Mouse (Mus musculus) liver, embryonic 15.5 days (tissue): Measurements from ENCODE around the gene Snrnp25. TPM values are rescaled to one million over a fixed set of nuclear protein-coding genes. Genes with fewer than 3 reads are reported as not detected.

Source experiments
- ATAC-seq: fragments of 200-750 bp; cut with Nextera tagmentation; 2 replicates; pipeline ENCODE4 v1.8.0; 2017; ENCODE audit warnings: moderate number of reproducible peaks, mild to moderate bottlenecking, moderate library complexity; ENCODE audit not compliant: insufficient read depth
- H3K27ac ChIP-seq: fragments of 300-500 bp; sonication (generic); replicated peaks from 2 replicates; pipeline ENCODE4 v1.5.1; 2015; ENCODE audit warnings: mild to moderate bottlenecking, inconsistent platforms
- H3K27me3 ChIP-seq: fragments of 300-500 bp; sonication (generic); 2 replicates; pipeline ENCODE4 v1.6.1; 2015; ENCODE audit warnings: mild to moderate bottlenecking, inconsistent platforms
- H3K36me3 ChIP-seq: fragments of 300-500 bp; sonication (generic); replicated peaks from 2 replicates; pipeline ENCODE4 v1.6.1; 2015; ENCODE audit warnings: moderate library complexity, mild to moderate bottlenecking, inconsistent platforms
- H3K4me1 ChIP-seq: fragments of 300-500 bp; sonication (generic); replicated peaks from 2 replicates; pipeline ENCODE4 v1.6.1; 2015; ENCODE audit warnings: inconsistent platforms
- H3K4me2 ChIP-seq: fragments of 300-500 bp; sonication (generic); 2 replicates; pipeline ENCODE4 v1.6.1; 2015; ENCODE audit warnings: moderate library complexity, mild to moderate bottlenecking, inconsistent platforms
- H3K4me3 ChIP-seq: fragments of 300-500 bp; sonication (generic); replicated peaks from 2 replicates; pipeline ENCODE4 v1.5.1; 2015; ENCODE audit warnings: mild to moderate bottlenecking, inconsistent platforms
- H3K9ac ChIP-seq: fragments of 300-500 bp; sonication (generic); 2 replicates; pipeline ENCODE4 v1.6.1; 2015; ENCODE audit warnings: moderate library complexity, mild to moderate bottlenecking, inconsistent platforms
- H3K9me3 ChIP-seq: fragments of 300-500 bp; sonication (generic); replicated peaks from 2 replicates; pipeline ENCODE4 v1.6.1; 2016; ENCODE audit warnings: inconsistent platforms
- WGBS: fragments of 180-500 bp; shearing (Covaris S2); methylation state at CpG from one replicate; pipeline ENCODE4 v1.1.7; 2015; ENCODE audit warnings: mixed read lengths; ENCODE audit not compliant: insufficient replicate concordance; 5-methylcytosine and 5-hydroxymethylcytosine counted together
- polyA plus RNA-seq: library from polyadenylated mRNA; unstranded; fragments of >200 nt; fragmentation: Nextera tagmentation; extraction: Ambion mirVana; gene quantifications from 2 replicates; pipeline ENCODE4 v1.2.1, GENCODE M21; 2015

Snrnp25 gene
- polyA plus RNA-seq, 1 experiment from 2014 or later, result 70.1 TPM

DNA sequence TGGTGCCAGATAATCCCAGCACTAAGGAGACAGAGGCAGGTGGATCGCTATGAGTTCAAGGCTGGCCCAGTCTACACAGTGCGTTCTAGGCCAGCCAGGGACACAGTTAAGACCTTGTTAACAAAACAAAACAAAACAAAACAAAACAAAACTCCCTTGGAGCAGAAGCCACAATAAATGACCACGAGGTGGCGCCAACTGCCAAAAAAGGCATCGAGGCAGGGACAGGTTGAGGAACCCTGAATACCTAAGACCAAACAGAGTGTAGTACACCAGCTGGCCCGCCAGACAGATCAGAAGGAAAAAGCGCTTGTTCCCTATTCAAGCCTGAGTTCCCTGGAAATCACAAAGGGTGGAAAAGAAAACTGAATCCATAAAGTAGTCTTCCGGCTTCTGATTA lies 11.6 kb downstream of the Snrnp25 start:
- WGBS, result 17% methylated on average over 8 of the region's 8 CpGs
- 0 out of 2 replicates have a peak overlapping the region, but pooled peaks have one; percentile 6 for H3K9ac ChIP-seq
- peaks cover 23% of the 10 kb centered on the region for H3K4me1 ChIP-seq
- no peak overlapping the region for H3K4me3 ChIP-seq
- no peak for ATAC-seq
- no peaks in the 10 kb centered on the region; the same call in 1 of the 2 replicates for H3K36me3 ChIP-seq
- 0 out of 2 replicates have a peak overlapping the region, but pooled peaks have one; percentile 17 for H3K4me2 ChIP-seq
- H3K27ac ChIP-seq, result no peak overlapping the region
- H3K9me3 ChIP-seq, result no peaks in the 10 kb centered on the region
- H3K27me3 ChIP-seq, result peaks cover 44% of the 10 kb centered on the region

- Histone ChIP-seq H3K9me3 (no peaks in the 10 kb centered on the region), H3K4me3 (no peak overlapping the region), H3K4me2 (no peak overlapping the region), H3K27me3 (peaks cover 61% of the 10 kb centered on the region), H3K4me1 (peaks cover 35% of the 10 kb centered on the region), H3K9ac (peak overlapping the region; percentile 17; the same call in 1 of the 2 replicates), H3K36me3 (no peaks in the 10 kb centered on the region), H3K27ac (no peak overlapping the region)
- no peak for ATAC-seq
- 59% methylated on average over 6 of the region's 6 CpGs for WGBS
Measured at GRCm38 (mm10) chr11:32218501-32219050, 13.4 kb downstream of the Snrnp25 start.

- H3K4me1 ChIP-seq, result peaks cover 37% of the 10 kb centered on the region
- 78% methylated on average over 10 of the region's 10 CpGs for WGBS
Measured at GRCm38 (mm10) chr11:32219287-32219686, 14.1 kb downstream of the Snrnp25 start.

GRCm38 (mm10) chr11:32220607-32221224 lies 15.5 kb downstream of the Snrnp25 start:
- Histone ChIP-seq H3K27ac (no peak overlapping the region), H3K4me2 (peak overlapping the region; percentile 73), H3K36me3 (no peaks in the 10 kb centered on the region), H3K9ac (no peak overlapping the region), H3K4me1 (peaks cover 51% of the 10 kb centered on the region), H3K27me3 (peaks cover 82% of the 10 kb centered on the region), H3K9me3 (no peaks in the 10 kb centered on the region), H3K4me3 (peak overlapping the region; percentile 61)
- 38% methylated on average over 10 of the region's 10 CpGs for WGBS
- ATAC-seq, result no peak

More at GRCm38 (mm10) chr11:32219287-32219686, 14.1 kb downstream of the Snrnp25 start:
- Histone ChIP-seq H3K27me3 (peaks cover 68% of the 10 kb centered on the region), H3K9ac (no peak overlapping the region), H3K4me3 (no peak overlapping the region), H3K4me2 (no peak overlapping the region), H3K27ac (no peak overlapping the region), H3K9me3 (no peaks in the 10 kb centered on the region), H3K36me3 (no peaks in the 10 kb centered on the region)
- no peak for ATAC-seq

DNA sequence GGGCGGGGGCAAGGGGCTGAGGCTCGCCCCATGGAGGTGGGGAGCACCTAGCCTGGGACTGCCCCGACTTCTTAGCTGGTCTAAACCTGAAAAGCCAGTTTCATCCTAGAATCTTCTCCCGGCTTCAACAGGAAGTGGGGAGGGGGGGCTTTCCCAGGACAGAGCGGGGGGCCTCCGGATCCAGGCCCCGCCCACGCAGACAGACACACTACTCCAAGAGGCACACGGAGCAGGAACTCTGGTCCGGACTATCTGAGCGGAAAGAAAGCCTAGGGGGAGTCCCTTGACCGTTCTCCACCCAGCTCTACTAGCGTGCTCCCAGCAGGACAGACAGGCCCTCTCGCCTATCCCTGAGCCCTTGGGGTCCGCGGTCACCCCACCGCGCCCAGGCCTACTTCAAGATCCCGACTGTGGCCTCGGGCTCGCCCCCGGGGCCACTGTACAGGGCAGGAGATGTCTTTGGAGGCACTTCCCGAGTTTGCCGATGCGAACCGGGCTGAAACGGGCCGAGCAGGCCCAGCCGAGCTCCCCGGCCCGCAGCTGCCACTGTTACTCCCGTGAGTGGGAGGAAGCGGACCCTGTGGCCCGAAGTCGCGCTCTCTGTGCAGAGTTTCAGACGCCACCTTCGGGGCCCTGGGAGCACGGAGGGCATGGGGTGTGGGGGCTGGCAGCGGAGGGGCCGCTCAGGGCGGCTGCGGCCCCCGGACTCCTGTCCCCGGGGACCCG lies 16.2 kb downstream of the Snrnp25 start:
- H3K27ac ChIP-seq, result peak overlapping the region; percentile 53; the same call in 1 of the 2 replicates
- peak; percentile 13; the same call in 1 of the 2 replicates for ATAC-seq
- H3K36me3 ChIP-seq, result no peaks in the 10 kb centered on the region
- H3K4me1 ChIP-seq, result peaks cover 56% of the 10 kb centered on the region
- WGBS, result 2% methylated on average over 46 of the region's 46 CpGs
- H3K9me3 ChIP-seq, result no peaks in the 10 kb centered on the region
- peak overlapping the region; percentile 57 for H3K9ac ChIP-seq
- H3K4me2 ChIP-seq, result peak overlapping the region; percentile 73
- H3K27me3 ChIP-seq, result peaks cover 85% of the 10 kb centered on the region
- H3K4me3 ChIP-seq, result peak overlapping the region; percentile 61

GRCm38 (mm10) chr11:32221951-32222409 lies 16.8 kb downstream of the Snrnp25 start, which contains the start of gene Rhbdf1:
Gene Rhbdf1 (minus strand): TSS chr11:32222300.
- Histone ChIP-seq H3K4me2 (peak within 1 kb of the TSS; percentile 73), H3K27me3 (peaks cover 85% of the 10 kb centered on the region), H3K9ac (peak within 1 kb of the TSS; percentile 57), H3K27ac (peak within 1 kb of the TSS; percentile 53; the same call in 1 of the 2 replicates), H3K4me1 (peaks cover 56% of the 10 kb centered on the region), H3K9me3 (no peaks in the 10 kb centered on the region), H3K4me3 (peak within 1 kb of the TSS; percentile 61), H3K36me3 (no peaks in the 10 kb centered on the region)
- WGBS, result under 1% methylated on average over 60 of the region's 72 CpGs
- no peak for ATAC-seq

GRCm38 (mm10) chr11:32222570-32223194 lies 17.5 kb downstream of the Snrnp25 start:
- Histone ChIP-seq H3K4me3 (peak overlapping the region; percentile 61), H3K27ac (no peak overlapping the region), H3K27me3 (peaks cover 84% of the 10 kb centered on the region), H3K9ac (peak overlapping the region; percentile 57; the same call in 1 of the 2 replicates), H3K9me3 (no peaks in the 10 kb centered on the region), H3K4me2 (peak overlapping the region; percentile 73), H3K4me1 (peaks cover 58% of the 10 kb centered on the region), H3K36me3 (no peaks in the 10 kb centered on the region)
- ATAC-seq, result no peak
- 10% methylated on average over 21 of the region's 21 CpGs for WGBS

DNA sequence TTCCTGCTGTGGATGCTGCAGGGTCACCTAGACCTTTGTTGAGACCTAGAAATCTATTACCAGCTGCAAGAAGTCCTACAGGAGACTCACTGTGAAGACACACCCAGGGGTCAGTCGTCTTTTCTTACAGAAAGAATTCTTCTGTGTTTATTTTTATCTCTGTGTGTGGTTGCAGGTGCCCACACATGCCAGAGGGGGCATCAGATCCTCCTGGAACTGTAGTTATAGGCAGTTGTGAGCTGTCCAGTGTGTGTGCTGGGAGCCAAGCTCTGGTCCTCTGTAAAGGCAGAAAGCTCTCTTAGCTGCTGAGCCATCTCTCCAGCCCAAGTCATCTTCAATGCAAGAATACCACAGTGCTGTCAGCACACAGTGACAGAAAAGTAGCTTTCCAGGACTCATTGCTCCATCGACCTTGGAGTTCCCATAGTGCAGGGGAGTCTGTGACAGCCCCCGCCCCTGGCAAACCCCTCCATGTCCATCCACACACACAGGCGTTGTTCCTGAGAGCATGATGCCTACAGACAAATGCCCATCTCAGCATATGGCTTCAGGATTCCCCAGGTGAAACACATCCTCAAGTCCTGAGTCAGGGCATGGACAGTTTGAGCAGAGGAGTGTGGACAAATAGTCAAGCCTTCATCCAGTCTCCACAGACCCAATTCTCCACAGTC lies 18.2 kb downstream of the Snrnp25 start:
- Histone ChIP-seq H3K4me1 (peaks cover 65% of the 10 kb centered on the region), H3K9me3 (no peaks in the 10 kb centered on the region), H3K9ac (no peak overlapping the region), H3K4me3 (no peak overlapping the region), H3K4me2 (no peak overlapping the region), H3K27ac (no peak overlapping the region), H3K36me3 (no peaks in the 10 kb centered on the region), H3K27me3 (peaks cover 76% of the 10 kb centered on the region)
- 50% methylated on average over 4 of the region's 4 CpGs for WGBS
- no peak for ATAC-seq

DNA sequence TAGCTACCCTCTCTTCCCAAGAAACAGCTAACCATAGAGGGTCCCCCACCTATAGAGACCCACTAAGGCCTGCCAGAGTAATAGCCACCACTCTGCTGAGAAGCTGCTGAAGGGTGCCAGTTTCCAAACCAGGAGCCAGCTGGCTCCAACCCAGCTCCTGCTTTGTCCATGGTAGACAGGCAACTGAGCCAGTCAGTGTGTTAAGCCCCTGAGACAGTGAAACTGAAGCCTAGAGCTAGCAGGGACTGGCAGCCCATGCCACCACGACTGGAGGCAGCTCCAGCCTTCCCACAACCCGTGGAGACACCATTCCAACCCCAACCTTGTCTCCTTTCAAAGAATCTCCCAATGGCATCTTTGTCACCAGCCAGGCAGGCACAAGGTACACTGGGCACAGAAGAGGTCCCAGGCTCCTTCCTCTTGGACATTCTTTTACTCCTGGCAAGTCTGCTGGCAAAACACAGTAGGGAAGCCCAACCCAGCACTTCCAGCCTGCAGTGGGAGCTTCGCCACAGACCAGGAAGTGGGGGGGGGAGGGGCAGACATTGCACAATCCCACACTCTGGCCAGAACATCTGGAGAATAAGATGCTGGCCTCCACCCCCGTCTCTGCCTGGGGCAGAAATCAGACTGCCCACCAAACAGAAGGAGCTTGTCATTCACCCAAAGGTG lies 19.4 kb downstream of the Snrnp25 start:
- H3K27ac ChIP-seq, result peak overlapping the region; percentile 60
- H3K4me2 ChIP-seq, result 0 out of 2 replicates have a peak overlapping the region, but pooled peaks have one; percentile 9
- H3K4me3 ChIP-seq, result no peak overlapping the region
- peaks cover 64% of the 10 kb centered on the region for H3K27me3 ChIP-seq
- 7% methylated on average over 4 of the region's 4 CpGs for WGBS
- ATAC-seq, result no peak
- H3K9me3 ChIP-seq, result no peaks in the 10 kb centered on the region
- H3K36me3 ChIP-seq, result peaks cover 10% of the 10 kb centered on the region
- no peak overlapping the region for H3K9ac ChIP-seq
- peaks cover 69% of the 10 kb centered on the region for H3K4me1 ChIP-seq
